In genomic region chr1:38626388-38626738, GRCm38 (mm10) we compare ENCODE assay signal across 8 mouse cellular contexts. TPM values are rescaled to one million over a fixed set of nuclear protein-coding genes. Genes with fewer than 3 reads are reported as not detected.
DNase-seq lines count a peak whose midpoint lies in the region; ATAC-seq and TF ChIP-seq lines count a peak whose summit lies in the region.

No protein-coding gene starts in this region.

- peak; percentile 19 for DNase-seq in kidney, postnatal 10 days
- no peak for DNase-seq in kidney, adult 8-10 months
- no peak for DNase-seq in embryonic facial prominence, embryonic 14.5 days (ENCODE audit: low spot score)
- no peak for DNase-seq in left cerebral cortex, postnatal 4 days

- H3K9ac ChIP-seq in embryonic facial prominence, embryonic 14.5 days (ENCODE audit: low read depth, low read length), result peak overlapping the region; percentile 89
- H3K9ac ChIP-seq in intestine, postnatal 0 days (ENCODE audit: low read depth, low read length), result peak overlapping the region; percentile 60
- H3K9ac ChIP-seq in neural tube, embryonic 14.5 days (replicated peaks; ENCODE audit: low read depth, low read length), result peak overlapping the region; percentile 93

- no peak for TF ChIP-seq CTCF in intestine, postnatal 0 days (IDR thresholded peaks at IDR 0.05; ENCODE audit: low read depth)

- ATAC-seq in embryonic facial prominence, embryonic 14.5 days (ENCODE audit: low read depth), result no peak
- ATAC-seq in intestine, postnatal 0 days, result no peak
- peak; percentile 13 for ATAC-seq in neural tube, embryonic 14.5 days (ENCODE audit: low read depth)
- no peak for ATAC-seq in megakaryocyte progenitor cell, adult 5-6 weeks (replicated peaks; ENCODE audit: poor library complexity)

- no peaks in the 10 kb centered on the region for H3K4me1 ChIP-seq in brown adipose tissue, adult 24 weeks (ENCODE audit: control insufficient read depth, insufficient read depth, insufficient read length, low read length)
- H3K4me1 ChIP-seq in embryonic facial prominence, embryonic 14.5 days (ENCODE audit: control insufficient read depth, insufficient read depth, low read length), result peaks cover 32% of the 10 kb centered on the region
- H3K4me1 ChIP-seq in intestine, postnatal 0 days (replicated peaks; ENCODE audit: control insufficient read depth, insufficient read depth, low read length), result no peaks in the 10 kb centered on the region
- peaks cover 31% of the 10 kb centered on the region for H3K4me1 ChIP-seq in neural tube, embryonic 14.5 days (ENCODE audit: control insufficient read depth, insufficient read depth, low read length)

- peak overlapping the region; percentile 90 for H3K4me2 ChIP-seq in embryonic facial prominence, embryonic 14.5 days (ENCODE audit: low read depth, low read length)
- H3K4me2 ChIP-seq in intestine, postnatal 0 days (replicated peaks; ENCODE audit: low read depth), result peak overlapping the region; percentile 91
- H3K4me2 ChIP-seq in neural tube, embryonic 14.5 days (ENCODE audit: low read depth, low read length), result peak overlapping the region; percentile 94

- H3K36me3 ChIP-seq in embryonic facial prominence, embryonic 14.5 days (ENCODE audit: control insufficient read depth, insufficient read depth, low read length), result 0 out of 2 replicates have a peak, but pooled peaks cover 4% of the 10 kb centered on the region
- no peaks in the 10 kb centered on the region for H3K36me3 ChIP-seq in intestine, postnatal 0 days (ENCODE audit: control insufficient read depth, insufficient read depth)
- no peaks in the 10 kb centered on the region for H3K36me3 ChIP-seq in neural tube, embryonic 14.5 days (ENCODE audit: control insufficient read depth, insufficient read depth, low read length)

- WGBS in embryonic facial prominence, embryonic 14.5 days, result 0% methylated on average over 9 of the region's 10 CpGs
- 2% methylated on average over 10 of the region's 10 CpGs for WGBS in intestine, postnatal 0 days
- WGBS in neural tube, embryonic 14.5 days, result 2% methylated on average over 10 of the region's 10 CpGs

- no peaks in the 10 kb centered on the region for H3K9me3 ChIP-seq in embryonic facial prominence, embryonic 14.5 days (ENCODE audit: control insufficient read depth, low read length)
- no peaks in the 10 kb centered on the region for H3K9me3 ChIP-seq in intestine, postnatal 0 days (ENCODE audit: control insufficient read depth)
- H3K9me3 ChIP-seq in neural tube, embryonic 14.5 days (ENCODE audit: control insufficient read depth, low read length), result no peaks in the 10 kb centered on the region

- intact Hi-C loops in left cerebral cortex, postnatal 4 days (cut with DNase I), result loop anchor here (5.0 kb wide), 1 partner anchor 141 kb away; no protein-coding TSS in a partner anchor

- peak overlapping the region; percentile 53 for H3K4me3 ChIP-seq in brown adipose tissue, adult 24 weeks (ENCODE audit: insufficient read depth, low read depth, low read length)
- H3K4me3 ChIP-seq in embryonic facial prominence, embryonic 14.5 days (ENCODE audit: low read depth, low read length), result peak overlapping the region; percentile 87
- peak overlapping the region; percentile 64 for H3K4me3 ChIP-seq in intestine, postnatal 0 days (ENCODE audit: low read depth, low read length)
- H3K4me3 ChIP-seq in neural tube, embryonic 14.5 days (ENCODE audit: low read depth, low read length), result peak overlapping the region; percentile 90

- no peak overlapping the region for H3K27ac ChIP-seq in brown adipose tissue, adult 24 weeks (replicated peaks; ENCODE audit: low read depth, low read length)
- peak overlapping the region; percentile 98 for H3K27ac ChIP-seq in embryonic facial prominence, embryonic 14.5 days (replicated peaks; ENCODE audit: low read depth, low read length)
- H3K27ac ChIP-seq in intestine, postnatal 0 days (ENCODE audit: low read depth, low read length), result no peak overlapping the region
- H3K27ac ChIP-seq in neural tube, embryonic 14.5 days (ENCODE audit: low read depth, low read length), result peak overlapping the region; percentile 94

- H3K27me3 ChIP-seq in embryonic facial prominence, embryonic 14.5 days (replicated peaks; ENCODE audit: control insufficient read depth, insufficient read depth, low read length), result no peaks in the 10 kb centered on the region
- peaks cover 43% of the 10 kb centered on the region for H3K27me3 ChIP-seq in intestine, postnatal 0 days (replicated peaks; ENCODE audit: control insufficient read depth, insufficient read depth, low read length)
- no peaks in the 10 kb centered on the region for H3K27me3 ChIP-seq in neural tube, embryonic 14.5 days (ENCODE audit: control insufficient read depth, insufficient read depth, low read length)

RNA-seq across cellular contexts. Expression of gene Aff3, which starts 38.4 kb away (rescaled TPM):
- polyA plus RNA-seq in brown adipose tissue, adult 24 weeks (2012; ENCODE audit: insufficient read depth, insufficient read length, missing spikeins), result 0.67 and 1.3 TPM in 2 replicates
- 13.8 and 15.8 TPM in 2 replicates for polyA plus RNA-seq in embryonic facial prominence, embryonic 14.5 days (2014; fragmentation: Nextera tagmentation; extraction: Ambion mirVana)
- polyA plus RNA-seq in intestine, postnatal 0 days (2015; fragmentation: Nextera tagmentation; extraction: Ambion mirVana), result 2.1 TPM in 2 replicates
- polyA plus RNA-seq in neural tube, embryonic 14.5 days (2014; fragmentation: Nextera tagmentation; extraction: Ambion mirVana), result 26.6 and 34.8 TPM in 2 replicates
- total RNA-seq in megakaryocyte progenitor cell, adult 5-6 weeks (2015), result 18.2 and 26.9 TPM in 2 replicates
- 11.8 and 34.6 TPM in 2 replicates for total RNA-seq in megakaryocyte progenitor cell, adult 5-6 weeks (2017)
- total RNA-seq in left cerebral cortex, postnatal 4 days (2021), result 100 to 1,000 TPM; 159 to 167 TPM

Comparison
In these comparisons a context has a peak if more than half of its experiments do, and no peak if none do; other contexts are left out.
1. H3K27ac ChIP-seq: peak in embryonic facial prominence, embryonic 14.5 days (single experiment) and neural tube, embryonic 14.5 days (single experiment); none in brown adipose tissue, adult 24 weeks (single experiment) and intestine, postnatal 0 days (single experiment).
2. Peak in every context shown above with its lines, with median percentiles within 50 percentile points of each other: H3K4me3 ChIP-seq, H3K4me2 ChIP-seq and H3K9ac ChIP-seq.